Mouse (Mus musculus) ES-Bruce4 (cell line): Measurements from ENCODE around the gene Rtf2. TPM values are rescaled to one million over a fixed set of nuclear protein-coding genes. Genes with fewer than 3 reads are reported as not detected.

Source experiments
- H3K27ac ChIP-seq: 2 replicates; pipeline ENCODE4 v1.5.1; 2012; ENCODE audit warnings: low read length, inconsistent platforms; ENCODE audit not compliant: insufficient read depth
- H3K27me3 ChIP-seq: 2 replicates; pipeline ENCODE4 v1.6.1; 2012; ENCODE audit warnings: mild to moderate bottlenecking, low read length, inconsistent platforms; ENCODE audit not compliant: control insufficient read depth, poor library complexity, insufficient read depth, severe bottlenecking
- H3K36me3 ChIP-seq: 2 replicates; pipeline ENCODE4 v1.6.1; 2012; ENCODE audit warnings: inconsistent platforms, mild to moderate bottlenecking, low read length, moderate library complexity; ENCODE audit not compliant: control insufficient read depth, poor library complexity, insufficient read depth, severe bottlenecking
- H3K4me1 ChIP-seq: one replicate; pipeline ENCODE4 v1.8.1; 2011; ENCODE audit warnings: low read length; ENCODE audit not compliant: control insufficient read depth, insufficient read depth
- H3K4me3 ChIP-seq: 2 replicates; pipeline ENCODE4 v1.5.1; 2011; ENCODE audit warnings: low read depth, mild to moderate bottlenecking, low read length
- H3K9ac ChIP-seq: 2 replicates; pipeline ENCODE4 v1.6.1; 2012; ENCODE audit warnings: low read depth, mild to moderate bottlenecking, inconsistent platforms; ENCODE audit not compliant: poor library complexity, severe bottlenecking
- H3K9me3 ChIP-seq: replicated peaks from 2 replicates; pipeline ENCODE4 v1.6.1; 2012; ENCODE audit warnings: mild to moderate bottlenecking, low read length, inconsistent platforms; ENCODE audit not compliant: control insufficient read depth, poor library complexity, insufficient read depth, severe bottlenecking
- CTCF ChIP-seq: IDR thresholded peaks from one replicate; pipeline ENCODE4 v1.8.1; 2011; ENCODE audit warnings: low read depth, low read length
- EP300 ChIP-seq: IDR thresholded peaks from 2 replicates; pipeline ENCODE4 v1.6.1; 2011; ENCODE audit warnings: low read depth, low read length; ENCODE audit not compliant: insufficient read depth
- POLR2A ChIP-seq: IDR thresholded peaks from one replicate; pipeline ENCODE4 v1.8.1; 2011; ENCODE audit warnings: low read length; ENCODE audit not compliant: insufficient read depth
- polyA plus RNA-seq: library from polyadenylated mRNA; stranded (reverse); fragments of >200 nt; gene quantifications from 2 replicates; pipeline ENCODE4 v1.2.4, GENCODE M21; 2011; ENCODE audit warnings: low read depth; ENCODE audit not compliant: missing spikeins, insufficient read depth, insufficient read length

Gene Rtf2
- polyA plus RNA-seq, 1 experiment, result 52.6 TPM

DNA sequence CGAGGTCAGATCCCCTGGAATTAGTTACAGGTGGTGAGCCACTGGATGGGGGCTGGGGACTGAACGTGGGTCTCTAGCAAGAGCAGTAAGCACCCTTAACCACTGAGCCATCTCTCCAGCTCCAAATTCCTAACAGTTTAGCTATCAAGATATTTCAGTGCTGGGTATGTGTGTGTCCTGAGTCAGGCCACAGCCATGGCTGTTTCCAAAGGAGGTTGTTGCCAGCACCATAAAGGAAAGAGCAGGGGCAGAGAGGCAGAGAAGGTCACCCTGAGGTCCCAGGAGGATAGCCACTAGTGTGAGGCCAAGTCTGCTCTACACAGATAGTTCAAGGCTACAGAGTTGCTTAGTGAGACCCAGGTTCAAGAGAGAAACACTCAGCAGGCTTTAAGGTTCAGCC is 20.3 kb downstream of the Rtf2 start:
- Histone ChIP-seq H3K4me1 (no peaks in the 10 kb centered on the region), H3K9ac (no peak overlapping the region), H3K36me3 (no peaks in the 10 kb centered on the region; the same call in 1 of the 2 replicates), H3K27ac (no peak overlapping the region), H3K9me3 (no peaks in the 10 kb centered on the region), H3K4me3 (no peak overlapping the region), H3K27me3 (no peaks in the 10 kb centered on the region)
- TF ChIP-seq EP300 (no peak), CTCF (no peak), POLR2A (no peak)

DNA sequence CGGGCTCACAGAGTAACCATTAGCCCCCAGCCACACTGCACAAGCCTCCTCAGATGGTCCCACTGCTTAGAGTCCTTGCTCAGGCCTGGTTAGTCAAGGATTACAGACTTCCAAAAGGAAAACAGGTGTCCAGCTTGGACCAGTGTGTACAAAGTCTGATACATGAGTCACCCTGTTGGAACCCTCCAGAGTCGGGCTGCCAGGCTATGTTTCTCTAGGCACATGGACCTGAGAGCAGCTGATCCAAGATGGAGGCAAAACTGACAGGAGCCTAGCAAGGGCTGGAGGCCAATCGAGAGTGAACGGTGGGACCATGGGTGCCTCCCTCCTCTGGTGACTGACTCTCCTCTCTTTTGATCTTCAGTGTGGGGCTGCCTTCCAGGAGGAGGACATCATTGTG is 22.5 kb downstream of the Rtf2 start:
- no peak overlapping the region for H3K4me3 ChIP-seq
- TF ChIP-seq CTCF (no peak), POLR2A (no peak), EP300 (no peak)
- H3K27me3 ChIP-seq, result no peaks in the 10 kb centered on the region
- H3K9ac ChIP-seq, result no peak overlapping the region
- no peaks in the 10 kb centered on the region for H3K9me3 ChIP-seq
- no peak overlapping the region for H3K27ac ChIP-seq
- H3K36me3 ChIP-seq, result peaks cover 6% of the 10 kb centered on the region
- H3K4me1 ChIP-seq, result no peaks in the 10 kb centered on the region

DNA sequence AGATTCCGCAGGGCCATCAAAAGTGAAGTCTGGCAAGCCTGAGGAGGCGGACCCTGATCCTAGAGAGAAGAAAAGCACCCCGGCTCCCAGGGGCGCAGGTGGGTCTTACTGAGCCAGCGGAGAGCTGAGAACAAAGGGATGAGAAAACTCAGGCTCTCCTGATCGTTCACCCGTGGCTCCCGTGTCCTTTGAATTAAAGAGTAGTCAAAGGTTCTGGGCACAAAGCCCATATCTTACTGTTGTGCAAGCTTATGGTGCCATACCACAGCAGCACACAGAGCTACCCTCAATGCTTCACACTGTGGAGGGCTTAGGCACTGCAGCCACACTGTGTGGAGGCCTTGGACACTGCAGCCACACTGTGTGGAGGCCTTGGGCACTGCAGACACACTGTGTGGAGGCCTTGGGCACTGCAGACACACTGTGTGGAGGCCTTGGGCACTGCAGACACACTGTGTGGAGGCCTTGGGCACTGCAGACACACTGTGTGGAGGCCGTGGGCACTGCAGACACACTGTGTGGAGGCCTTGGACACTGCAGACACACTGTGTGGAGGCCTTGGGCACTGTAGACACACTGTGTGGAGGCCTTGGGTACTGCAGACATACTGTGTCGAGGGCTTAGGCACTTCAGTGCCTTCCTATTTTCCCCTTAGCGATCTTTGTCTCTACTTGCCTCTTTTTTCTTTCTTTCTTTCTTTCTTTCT is 26.2 kb downstream of the Rtf2 start:
- no peak overlapping the region for H3K27ac ChIP-seq
- H3K27me3 ChIP-seq, result no peaks in the 10 kb centered on the region
- TF ChIP-seq EP300, result no peak
- no peak for TF ChIP-seq POLR2A
- TF ChIP-seq CTCF, result no peak
- H3K9ac ChIP-seq, result no peak overlapping the region
- H3K4me3 ChIP-seq, result no peak overlapping the region
- no peaks in the 10 kb centered on the region for H3K9me3 ChIP-seq
- H3K4me1 ChIP-seq, result no peaks in the 10 kb centered on the region
- H3K36me3 ChIP-seq, result peaks cover 6% of the 10 kb centered on the region

DNA sequence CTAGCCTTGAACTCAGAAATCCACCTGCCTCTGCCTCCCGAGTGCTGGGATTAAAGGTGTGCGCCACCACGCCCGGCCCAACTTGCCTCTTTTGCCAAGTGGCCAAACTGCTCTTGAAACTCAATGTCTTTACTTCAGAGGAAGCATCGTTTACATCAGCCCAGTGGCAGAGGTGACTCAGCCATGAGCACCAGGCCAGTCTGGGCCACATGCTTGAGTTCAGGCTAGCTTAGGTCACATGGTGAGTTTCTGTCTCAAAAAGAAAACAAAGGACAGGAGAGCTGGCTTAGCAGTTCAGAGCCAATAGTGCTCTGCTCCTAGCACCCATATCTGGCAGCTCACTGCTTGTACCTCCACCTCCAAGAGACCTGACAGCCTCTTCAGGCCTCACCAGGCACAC is 26.9 kb downstream of the Rtf2 start:
- Histone ChIP-seq H3K4me3 (no peak overlapping the region), H3K4me1 (no peaks in the 10 kb centered on the region), H3K27me3 (no peaks in the 10 kb centered on the region), H3K9ac (no peak overlapping the region), H3K27ac (no peak overlapping the region), H3K9me3 (no peaks in the 10 kb centered on the region), H3K36me3 (peaks cover 6% of the 10 kb centered on the region)
- no peak for TF ChIP-seq CTCF
- TF ChIP-seq POLR2A, result no peak
- TF ChIP-seq EP300, result no peak

GRCm38 (mm10) chr2:172468346-172468819 is 28.0 kb downstream of the Rtf2 start:
- H3K27me3 ChIP-seq, result no peaks in the 10 kb centered on the region
- H3K9ac ChIP-seq, result no peak overlapping the region
- H3K9me3 ChIP-seq, result no peaks in the 10 kb centered on the region
- H3K36me3 ChIP-seq, result peaks cover 6% of the 10 kb centered on the region
- TF ChIP-seq EP300, result no peak
- TF ChIP-seq CTCF, result no peak
- no peak for TF ChIP-seq POLR2A
- no peak overlapping the region for H3K27ac ChIP-seq
- H3K4me3 ChIP-seq, result no peak overlapping the region
- no peaks in the 10 kb centered on the region for H3K4me1 ChIP-seq

DNA sequence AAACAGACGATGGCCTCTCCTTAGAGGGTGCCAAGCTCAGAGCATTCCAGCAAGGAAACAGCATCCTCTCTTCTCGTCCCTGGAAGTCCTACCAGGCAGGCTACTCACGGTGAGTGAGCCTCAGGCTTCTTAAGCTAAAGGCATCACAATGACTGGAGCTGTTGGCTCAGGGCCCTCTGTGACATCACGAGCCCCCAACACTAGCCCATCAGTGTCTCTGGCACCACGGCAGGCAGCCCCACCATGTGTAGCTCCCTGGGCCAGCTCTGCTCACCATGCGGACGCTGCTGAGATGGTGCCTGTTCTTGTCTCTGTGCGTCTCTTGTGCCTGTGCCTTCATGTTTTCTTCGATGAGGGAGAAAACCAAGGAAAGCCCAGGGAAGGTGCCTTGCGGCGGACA is 32.0 kb downstream of the Rtf2 start, which contains the start of gene Fam209:
Gene Fam209 (plus strand): TSS at position 203 of the 400 bp plus-strand sequence.
- TF ChIP-seq CTCF (no peak), EP300 (no peak), POLR2A (no peak)
- H3K27ac ChIP-seq, result no peak within 1 kb of the TSS
- peaks cover 2% of the 10 kb centered on the region for H3K4me1 ChIP-seq
- H3K9ac ChIP-seq, result no peak within 1 kb of the TSS
- H3K4me3 ChIP-seq, result no peak within 1 kb of the TSS
- no peaks in the 10 kb centered on the region for H3K27me3 ChIP-seq
- H3K36me3 ChIP-seq, result no peaks in the 10 kb centered on the region
- H3K9me3 ChIP-seq, result no peaks in the 10 kb centered on the region
